Mouse (Mus musculus): Measurements from ENCODE around the gene Vmn1r5.

DNA sequence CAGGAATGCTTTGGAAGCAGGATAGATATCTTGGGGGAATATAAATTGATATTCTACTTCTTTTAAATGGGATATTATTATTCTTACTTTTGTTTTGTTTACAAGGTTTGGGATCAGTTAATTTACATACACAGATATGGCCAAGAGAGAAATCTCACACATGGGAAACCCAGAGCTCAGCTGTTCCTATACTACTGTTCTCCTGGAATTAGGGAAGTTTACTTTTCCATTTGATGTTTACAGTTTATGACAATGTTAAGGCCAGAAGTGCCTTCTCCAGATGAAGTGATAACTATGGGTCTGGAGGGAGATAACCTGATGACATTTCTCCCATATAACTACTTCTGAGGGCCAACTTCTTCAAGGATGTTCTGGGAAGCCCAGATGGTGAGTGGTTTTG, at the start of gene Vmn1r5:
- TF ChIP-seq CTCF (IDR thresholded peaks at IDR 0.05; ENCODE audit: control insufficient read depth, insufficient read depth, low read length) (no peak), POLR2A (IDR thresholded peaks at IDR 0.05; ENCODE audit: borderline replicate concordance, control insufficient read depth, low read depth, low read length) (no peak)

All from bone marrow, adult 2 months (tissue).